Mouse (Mus musculus) frontal cortex, postnatal 14 days (tissue): ENCODE measurements around the gene Plekha5.

Experiments
- DNase-seq, 2 experiments: peaks; one replicate each; pipeline ENCODE4 v3.0.0; 2022; ENCODE audit warnings: low spot score in 2 of 2

The Plekha5 gene

DNA sequence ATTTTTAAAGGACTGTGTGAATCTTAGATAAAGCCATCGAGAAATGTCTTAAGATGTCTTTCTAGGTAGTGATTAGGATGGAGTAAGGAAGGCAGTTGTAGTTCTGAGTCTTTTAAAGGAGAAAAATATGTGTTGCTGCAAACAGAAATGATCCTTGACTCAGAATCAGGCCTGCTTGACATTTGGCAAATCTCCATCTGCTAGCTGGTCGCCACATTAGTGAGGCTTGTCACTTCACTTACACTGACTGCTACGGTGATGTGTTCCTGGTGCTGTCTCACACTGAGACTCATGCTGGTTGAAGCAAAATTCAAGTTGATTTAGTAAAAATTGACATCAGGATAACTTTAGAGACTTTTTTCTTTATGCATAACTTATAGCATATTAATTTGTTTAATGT lies 32.0 kb downstream of the Plekha5 start:
- no peak for DNase-seq

GRCm38 (mm10) chr6:140456393-140457163 lies 32.7 kb downstream of the Plekha5 start:
- DNase-seq = no peak

GRCm38 (mm10) chr6:140460398-140460797 lies 36.5 kb downstream of the Plekha5 start:
- DNase-seq = no peak

DNA sequence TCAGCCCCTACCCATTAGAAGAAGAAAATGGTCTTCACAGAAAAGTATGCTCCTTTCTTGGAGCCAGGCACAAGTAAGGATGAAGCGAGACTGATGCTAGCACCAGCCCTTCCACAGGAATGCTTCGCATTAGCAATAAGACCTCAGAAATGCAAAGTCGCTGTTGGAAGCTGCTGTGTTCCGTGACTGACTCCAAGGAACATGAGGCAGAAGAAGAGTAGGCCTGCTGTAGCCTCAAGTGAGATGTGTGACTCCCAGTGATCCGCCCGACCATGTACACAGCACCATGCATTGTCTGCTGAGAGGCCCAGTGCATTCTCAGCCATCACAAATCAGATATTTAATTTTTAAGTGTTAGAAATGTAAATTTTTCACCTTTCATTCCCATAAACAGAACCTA lies 41.0 kb downstream of the Plekha5 start:
- DNase-seq = no peak

GRCm38 (mm10) chr6:140465946-140466646 lies 42.2 kb downstream of the Plekha5 start:
- no peak for DNase-seq

DNA sequence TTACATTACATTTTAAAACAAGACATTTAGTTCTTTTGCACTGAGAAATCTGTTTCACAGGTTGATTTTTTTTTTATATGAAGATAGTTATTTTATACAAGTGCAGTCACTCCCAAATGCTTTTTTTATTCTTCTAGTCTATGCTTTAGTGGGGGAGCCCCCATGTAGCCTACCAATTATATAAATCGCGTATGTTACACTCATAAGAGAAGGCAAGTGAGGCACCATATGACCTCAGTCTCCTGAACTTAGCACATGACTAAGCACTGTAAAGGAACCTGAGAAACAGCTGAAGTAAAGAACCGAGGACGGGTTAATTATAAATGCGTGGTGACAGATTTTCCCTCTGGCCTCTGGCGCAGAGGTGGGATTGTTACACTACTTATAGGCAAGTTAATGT lies 43.0 kb downstream of the Plekha5 start:
- no peak for DNase-seq

DNA sequence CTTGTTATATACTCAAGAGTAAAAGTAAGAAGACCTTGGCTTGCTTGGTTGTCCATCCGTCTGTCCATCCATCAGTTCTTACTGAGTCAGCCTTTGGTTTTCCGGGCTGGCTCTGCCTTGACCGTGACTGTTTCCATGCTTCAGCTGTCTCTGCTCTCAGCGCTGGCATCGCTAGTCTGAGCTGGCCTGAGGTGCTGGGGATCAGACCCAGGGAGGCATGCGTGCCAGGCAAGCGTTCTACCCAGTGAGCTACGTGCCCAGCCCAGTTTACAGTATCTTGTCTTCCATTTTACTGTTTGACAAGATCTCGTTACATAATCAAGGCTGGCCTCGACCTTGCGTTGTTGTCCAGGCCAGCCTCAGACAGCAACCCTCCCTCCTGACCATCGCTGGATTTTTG lies 44.0 kb downstream of the Plekha5 start:
- no peak for DNase-seq

DNA sequence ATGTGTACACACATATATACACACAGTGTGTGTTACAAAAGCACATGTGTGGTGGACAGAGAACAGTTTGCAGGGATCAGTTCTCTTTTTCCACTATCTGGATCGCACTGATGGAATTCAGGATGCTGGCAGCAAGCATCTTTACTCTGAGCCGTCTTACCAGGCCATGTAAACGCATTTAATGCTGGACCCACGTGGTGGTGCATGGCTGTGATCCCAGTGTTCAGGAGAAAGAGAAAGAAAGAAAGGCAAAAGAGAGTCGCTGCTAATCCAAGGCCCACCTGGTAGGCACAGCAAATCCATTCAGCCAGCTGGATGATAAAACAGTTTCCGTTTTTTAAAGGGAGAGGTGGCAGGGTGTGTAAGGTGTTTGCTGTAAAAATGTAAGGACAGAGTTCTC lies 45.9 kb downstream of the Plekha5 start:
- DNase-seq = no peak

DNA sequence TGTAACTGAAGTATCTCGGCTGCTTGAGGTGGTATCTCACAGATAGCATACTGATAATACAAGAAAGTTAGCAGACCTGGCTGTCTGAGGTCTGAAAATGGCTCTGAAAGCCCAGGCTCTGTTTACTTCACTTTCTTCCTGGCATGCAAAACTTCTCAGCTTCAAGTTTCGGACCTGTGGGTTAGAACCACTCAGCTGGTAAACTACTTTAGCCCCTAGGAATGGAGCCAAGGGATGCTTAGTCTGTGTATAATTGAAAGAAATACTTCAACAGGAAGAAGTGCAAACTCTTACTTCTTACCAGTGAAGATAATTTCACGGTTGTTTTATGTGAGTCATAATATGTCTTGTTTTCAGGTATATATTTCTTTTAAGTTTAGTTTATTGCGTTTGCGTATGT lies 47.9 kb downstream of the Plekha5 start:
- DNase-seq = no peak

DNA sequence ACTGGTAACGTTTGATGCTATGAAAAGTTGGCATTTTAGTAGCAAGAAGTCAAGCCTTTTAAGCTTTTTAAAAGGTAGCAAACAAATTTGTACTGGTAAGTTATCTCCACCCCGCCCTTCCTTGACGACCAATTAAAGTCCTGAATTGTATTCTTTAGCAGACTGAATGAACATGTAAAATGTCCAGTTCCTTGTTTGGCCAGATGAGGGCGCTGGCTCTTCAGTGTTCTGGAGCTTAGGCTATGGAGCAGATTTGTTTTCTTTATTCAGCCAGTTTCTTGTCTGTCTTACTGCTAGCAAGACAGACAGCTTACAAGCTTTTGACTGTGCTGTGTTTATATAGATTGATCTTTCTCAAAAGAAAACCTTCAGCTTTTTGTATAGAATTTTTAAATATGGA lies 48.5 kb downstream of the Plekha5 start:
- DNase-seq = peak in 1 of 2 experiments; percentile 55

GRCm38 (mm10) chr6:140475393-140476087 lies 51.7 kb downstream of the Plekha5 start:
- DNase-seq = no peak

GRCm38 (mm10) chr6:140476981-140477380 lies 53.1 kb downstream of the Plekha5 start:
- DNase-seq = no peak

DNA sequence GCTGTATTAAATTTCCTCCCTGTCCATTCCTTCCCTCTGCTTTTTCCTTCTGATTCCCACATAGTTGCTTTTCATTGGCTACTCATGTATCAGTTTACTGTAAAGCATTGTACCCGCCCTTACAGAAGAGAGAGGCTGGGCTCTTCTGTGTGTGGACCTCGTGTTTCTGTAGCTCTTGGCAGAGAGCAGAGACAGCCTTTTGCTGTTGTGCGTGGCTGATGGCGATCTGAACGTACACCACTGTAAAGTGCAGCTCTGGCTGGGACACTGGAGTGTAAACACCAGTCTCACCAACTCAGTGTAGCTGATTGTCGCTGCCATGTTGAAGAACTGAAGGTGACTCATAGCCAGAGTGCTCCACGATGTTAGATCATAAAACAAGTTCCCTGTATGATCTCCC lies 54.2 kb downstream of the Plekha5 start:
- DNase-seq = no peak

- peak in 1 of 2 experiments; percentile 60 for DNase-seq
Measured at GRCm38 (mm10) chr6:140478943-140479342, 55.1 kb downstream of the Plekha5 start.

- DNase-seq = no peak
Measured at GRCm38 (mm10) chr6:140480425-140481081, 56.7 kb downstream of the Plekha5 start.

DNA sequence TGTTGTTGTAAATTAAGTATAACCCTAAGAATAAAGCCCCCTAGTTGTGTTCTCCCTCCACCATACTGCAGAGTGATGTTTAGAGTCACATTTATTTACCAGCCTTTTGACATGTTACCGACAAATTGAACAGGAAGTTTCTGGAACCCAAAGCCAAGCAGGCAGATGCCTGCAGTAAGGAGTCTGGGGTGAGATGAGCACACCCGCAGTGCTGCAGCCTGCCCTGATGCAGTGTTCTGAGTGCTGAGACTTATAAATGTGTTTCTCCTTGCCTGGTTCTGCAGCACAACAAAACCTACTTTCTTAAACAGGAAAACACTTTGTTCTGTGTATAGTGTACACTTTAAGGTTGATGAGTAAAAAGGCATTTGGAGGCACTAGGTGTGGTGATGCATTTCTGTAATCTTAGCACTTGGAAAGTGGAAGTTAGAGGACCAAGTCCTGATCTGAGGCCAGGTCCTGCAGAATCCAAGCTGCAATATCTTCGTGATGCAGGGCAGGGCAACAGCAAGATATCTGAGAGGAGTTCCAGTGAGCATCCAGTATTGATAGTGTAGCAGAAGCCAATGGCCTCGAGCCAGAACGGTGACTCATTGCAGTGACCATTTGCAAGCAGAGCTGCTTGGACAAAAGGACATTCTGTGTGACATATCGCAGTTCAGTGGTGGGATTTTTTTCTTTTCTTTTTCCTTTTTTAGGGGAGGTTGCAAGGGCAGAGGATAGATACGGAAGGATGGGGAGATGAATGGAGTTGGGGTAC lies 58.0 kb downstream of the Plekha5 start:
- DNase-seq = no peak

GRCm38 (mm10) chr6:140484170-140484569 lies 60.3 kb downstream of the Plekha5 start:
- no peak for DNase-seq

DNA sequence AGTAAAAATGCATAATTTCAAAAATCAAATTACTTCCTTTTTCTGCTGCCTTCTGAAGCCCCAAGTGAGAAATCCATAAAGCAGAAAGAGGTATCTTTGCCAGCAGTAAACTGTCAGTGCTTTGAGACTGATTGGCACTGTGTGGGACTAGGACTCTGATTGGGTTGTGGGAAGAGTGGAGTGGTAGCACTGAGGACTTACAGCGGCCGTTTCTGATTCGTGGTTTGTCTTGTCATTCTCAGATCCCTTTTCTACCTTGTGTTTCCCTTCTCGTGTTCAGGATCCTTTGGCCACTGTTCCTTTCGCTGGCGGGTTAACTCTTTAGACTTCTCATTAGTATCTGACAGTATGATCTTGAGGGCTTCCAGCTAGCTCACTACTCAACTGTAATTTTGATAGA lies 61.8 kb downstream of the Plekha5 start:
- DNase-seq = no peak

DNA sequence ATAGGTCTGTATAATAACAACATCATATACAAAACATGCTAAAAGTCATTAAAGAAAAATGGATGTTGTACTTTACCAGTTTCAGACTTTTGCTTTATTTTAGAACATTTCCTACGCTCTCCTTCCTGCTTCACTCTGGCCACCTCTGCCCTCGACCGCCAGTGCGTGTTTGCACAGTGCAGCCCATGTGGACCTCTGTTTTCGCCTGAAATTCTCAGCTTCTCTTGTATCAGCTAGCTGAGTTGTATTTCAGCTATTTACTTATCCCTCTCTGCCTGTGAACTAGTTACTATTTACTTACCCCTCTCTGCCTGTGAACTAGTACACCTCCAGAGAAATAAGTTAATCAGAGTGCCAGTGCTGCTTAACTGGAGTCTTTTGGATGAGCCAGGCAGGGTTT lies 62.8 kb downstream of the Plekha5 start:
- no peak for DNase-seq

DNA sequence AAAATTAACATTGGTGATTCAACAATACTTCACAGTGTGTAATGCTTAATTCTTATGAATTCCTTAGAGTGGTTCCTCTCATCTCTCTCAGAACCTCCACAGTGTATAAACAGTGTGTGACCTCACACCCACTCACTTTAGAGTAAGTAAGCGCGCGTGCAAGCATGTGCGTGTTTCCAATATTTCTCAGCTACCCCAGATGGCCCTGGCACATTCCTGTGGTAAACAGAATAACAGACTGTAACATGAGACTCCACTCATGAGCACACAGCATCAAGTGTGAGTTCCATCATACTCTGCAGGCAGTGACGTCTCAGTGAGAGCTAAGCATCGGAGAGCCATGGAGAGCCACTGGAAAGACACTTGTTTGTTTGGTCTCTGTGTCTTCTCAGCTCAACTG lies 63.6 kb downstream of the Plekha5 start:
- no peak for DNase-seq

DNA sequence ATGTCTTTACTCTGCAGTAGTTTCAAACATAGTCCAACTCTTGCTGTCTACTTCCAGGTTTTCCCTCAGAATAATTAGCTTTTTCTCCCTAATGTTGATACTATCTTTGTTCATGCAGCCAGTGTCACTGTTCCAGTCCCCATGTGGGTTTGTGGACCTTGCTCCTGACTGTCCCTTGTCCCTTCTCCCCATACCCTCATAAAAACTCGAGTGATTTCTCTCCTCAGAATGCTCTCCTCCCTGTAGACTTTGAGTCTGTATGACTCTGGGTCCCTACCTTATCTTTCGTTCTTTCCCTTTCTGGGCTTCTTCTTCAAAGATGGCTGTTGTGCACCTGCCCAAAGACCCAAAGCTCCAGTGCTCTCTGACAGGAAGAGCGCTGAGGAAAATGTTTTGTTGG lies 64.8 kb downstream of the Plekha5 start:
- no peak for DNase-seq

- DNase-seq = no peak
Measured at GRCm38 (mm10) chr6:140489570-140489969, 65.7 kb downstream of the Plekha5 start.
